Mouse (Mus musculus) lung, postnatal 4 days (tissue): ENCODE data around the gene Vmn1r30.

ENCODE experiments used
- DNase-seq, 2 experiments: peaks; one replicate each; pipeline ENCODE4 v3.0.0; 2021

The Vmn1r30 gene

GRCm38 (mm10) chr6:58443285-58443684, at the start of gene Vmn1r30:
Gene Vmn1r30, minus strand, starts transcription at chr6:58443385.
- DNase-seq: no peak

- no peak for DNase-seq
Observed at GRCm38 (mm10) chr6:58475230-58475629, 32.0 kb upstream of the Vmn1r30 start, which contains the start of gene Vmn1r31. Gene Vmn1r31, minus strand, starts transcription at chr6:58475330.
